Mouse (Mus musculus) ES-Bruce4 (cell line): ENCODE data around the gene Irgm2. TPM values are rescaled to one million over a fixed set of nuclear protein-coding genes. Genes with fewer than 3 reads are reported as not detected.

Experiments
- H3K27ac ChIP-seq: 2 replicates; pipeline ENCODE4 v1.5.1; 2012; ENCODE audit warnings: low read length, inconsistent platforms; ENCODE audit not compliant: insufficient read depth
- H3K27me3 ChIP-seq: 2 replicates; pipeline ENCODE4 v1.6.1; 2012; ENCODE audit warnings: mild to moderate bottlenecking, low read length, inconsistent platforms; ENCODE audit not compliant: control insufficient read depth, poor library complexity, insufficient read depth, severe bottlenecking
- H3K36me3 ChIP-seq: 2 replicates; pipeline ENCODE4 v1.6.1; 2012; ENCODE audit warnings: inconsistent platforms, mild to moderate bottlenecking, low read length, moderate library complexity; ENCODE audit not compliant: control insufficient read depth, poor library complexity, insufficient read depth, severe bottlenecking
- H3K4me1 ChIP-seq: one replicate; pipeline ENCODE4 v1.8.1; 2011; ENCODE audit warnings: low read length; ENCODE audit not compliant: control insufficient read depth, insufficient read depth
- H3K4me3 ChIP-seq: 2 replicates; pipeline ENCODE4 v1.5.1; 2011; ENCODE audit warnings: low read depth, mild to moderate bottlenecking, low read length
- H3K9ac ChIP-seq: 2 replicates; pipeline ENCODE4 v1.6.1; 2012; ENCODE audit warnings: low read depth, mild to moderate bottlenecking, inconsistent platforms; ENCODE audit not compliant: poor library complexity, severe bottlenecking
- H3K9me3 ChIP-seq: replicated peaks from 2 replicates; pipeline ENCODE4 v1.6.1; 2012; ENCODE audit warnings: mild to moderate bottlenecking, low read length, inconsistent platforms; ENCODE audit not compliant: control insufficient read depth, poor library complexity, insufficient read depth, severe bottlenecking
- CTCF ChIP-seq: IDR thresholded peaks from one replicate; pipeline ENCODE4 v1.8.1; 2011; ENCODE audit warnings: low read depth, low read length
- EP300 ChIP-seq: IDR thresholded peaks from 2 replicates; pipeline ENCODE4 v1.6.1; 2011; ENCODE audit warnings: low read depth, low read length; ENCODE audit not compliant: insufficient read depth
- POLR2A ChIP-seq: IDR thresholded peaks from one replicate; pipeline ENCODE4 v1.8.1; 2011; ENCODE audit warnings: low read length; ENCODE audit not compliant: insufficient read depth
- polyA plus RNA-seq: library from polyadenylated mRNA; stranded (reverse); fragments of >200 nt; gene quantifications from 2 replicates; pipeline ENCODE4 v1.2.4, GENCODE M21; 2011; ENCODE audit warnings: low read depth; ENCODE audit not compliant: missing spikeins, insufficient read depth, insufficient read length

Gene Irgm2
- polyA plus RNA-seq, 1 experiment = 5.6 TPM

DNA sequence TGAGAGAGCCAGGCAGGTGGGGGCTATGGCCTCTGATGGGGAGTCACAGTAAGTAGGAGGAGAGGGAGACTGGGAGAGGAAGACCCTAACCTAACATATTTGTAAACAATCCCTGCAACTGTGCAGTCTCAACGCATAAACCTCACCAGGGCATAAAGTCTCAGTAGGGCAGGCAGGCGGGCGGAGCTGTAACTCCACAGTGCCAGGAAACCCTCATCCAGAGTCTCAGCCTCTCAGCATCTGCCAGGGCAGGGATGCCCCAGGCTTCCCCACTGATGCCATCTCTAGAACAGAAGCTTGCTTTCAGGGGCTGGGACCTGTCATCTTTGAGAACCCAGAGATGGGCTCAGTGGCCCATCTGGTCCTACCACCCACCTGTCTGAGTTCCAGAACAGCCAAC is 62.9 kb downstream of the Irgm2 start:
- Histone ChIP-seq H3K9ac (no peak overlapping the region), H3K27ac (no peak overlapping the region), H3K4me3 (no peak overlapping the region), H3K27me3 (no peaks in the 10 kb centered on the region), H3K4me1 (no peaks in the 10 kb centered on the region), H3K9me3 (no peaks in the 10 kb centered on the region), H3K36me3 (no peaks in the 10 kb centered on the region)
- TF ChIP-seq POLR2A (no peak), EP300 (no peak), CTCF (no peak)

DNA sequence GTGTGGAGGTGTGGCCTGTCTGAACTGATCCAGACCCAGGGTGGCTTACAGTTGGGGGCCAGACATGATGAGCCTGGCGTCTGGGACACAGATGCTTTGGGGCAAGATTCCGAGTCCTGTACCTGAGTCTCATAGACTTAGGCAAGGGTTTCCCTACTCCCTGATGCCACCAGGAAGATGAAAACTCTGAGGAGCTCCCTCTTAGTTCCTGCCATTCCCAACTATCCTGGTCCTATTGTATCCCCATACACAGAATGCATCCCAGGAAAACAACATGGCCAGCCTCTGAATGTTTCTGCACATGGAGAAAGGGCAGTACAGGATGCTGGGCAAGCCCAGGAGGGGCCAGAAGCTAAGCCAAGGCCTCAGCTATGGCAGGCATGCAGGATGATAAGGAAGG is 64.1 kb downstream of the Irgm2 start:
- TF ChIP-seq CTCF (no peak), EP300 (no peak), POLR2A (no peak)
- Histone ChIP-seq H3K27ac (no peak overlapping the region), H3K4me1 (no peaks in the 10 kb centered on the region), H3K27me3 (no peaks in the 10 kb centered on the region), H3K4me3 (no peak overlapping the region), H3K9me3 (no peaks in the 10 kb centered on the region), H3K36me3 (no peaks in the 10 kb centered on the region), H3K9ac (no peak overlapping the region)

DNA sequence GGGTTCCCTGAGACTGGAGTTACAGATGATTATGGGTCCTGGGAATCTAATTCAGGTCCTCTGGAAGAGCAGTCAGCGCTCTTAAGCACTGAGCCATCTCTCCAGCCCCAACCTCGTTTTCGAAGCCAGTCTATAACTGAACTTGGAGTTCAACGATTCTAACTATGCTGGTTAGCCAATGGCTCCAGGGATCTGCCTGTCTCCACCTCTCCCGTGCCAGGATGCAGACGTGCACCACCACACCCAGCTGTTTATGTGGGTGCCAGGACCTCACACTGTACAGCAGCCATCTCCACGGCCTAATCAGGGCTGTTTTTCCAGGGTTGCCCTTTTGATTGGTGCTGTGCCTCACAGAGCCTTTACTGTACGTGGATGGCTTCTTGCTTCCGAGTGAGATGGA is 65.1 kb downstream of the Irgm2 start:
- TF ChIP-seq CTCF (no peak), EP300 (no peak), POLR2A (no peak)
- H3K9ac ChIP-seq = no peak overlapping the region
- no peaks in the 10 kb centered on the region for H3K36me3 ChIP-seq
- no peak overlapping the region for H3K27ac ChIP-seq
- no peaks in the 10 kb centered on the region for H3K9me3 ChIP-seq
- no peaks in the 10 kb centered on the region for H3K27me3 ChIP-seq
- H3K4me3 ChIP-seq = no peak overlapping the region
- H3K4me1 ChIP-seq = no peaks in the 10 kb centered on the region

DNA sequence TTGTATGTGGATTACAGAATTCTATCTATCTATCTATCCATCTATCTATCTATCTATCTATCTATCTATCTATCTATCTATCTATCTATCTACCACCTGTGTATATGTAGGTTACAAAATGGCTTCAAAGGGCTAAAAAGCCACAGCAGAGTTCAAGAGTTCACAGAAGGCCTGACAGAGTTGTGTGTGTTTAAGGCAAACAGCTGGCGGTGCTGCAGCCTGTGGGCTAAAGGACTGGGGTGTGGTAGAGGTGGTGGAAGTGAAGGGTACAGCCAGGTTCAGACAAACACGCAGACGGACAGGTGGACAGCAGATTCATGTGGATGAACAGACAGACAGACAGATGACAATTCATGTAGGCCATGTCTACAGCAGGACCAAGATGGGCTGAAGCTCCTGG is 68.9 kb downstream of the Irgm2 start:
- Histone ChIP-seq H3K36me3 (no peaks in the 10 kb centered on the region), H3K27ac (no peak overlapping the region), H3K4me1 (no peaks in the 10 kb centered on the region), H3K4me3 (no peak overlapping the region), H3K9me3 (no peaks in the 10 kb centered on the region), H3K9ac (no peak overlapping the region), H3K27me3 (no peaks in the 10 kb centered on the region; the same call in 1 of the 2 replicates)
- TF ChIP-seq CTCF (no peak), POLR2A (no peak), EP300 (no peak)

Other genes with a start within 250 kb of the Irgm2 start
- gene Larp1, start 190.6 kb upstream of the Irgm2 start, polyA plus RNA-seq = 164 and 167 TPM in 2 replicates
- gene Gm12248, start 106.5 kb upstream of the Irgm2 start, polyA plus RNA-seq = not detected in 2 replicates
- gene Cnot8, start 95.5 kb upstream of the Irgm2 start, polyA plus RNA-seq = 98.9 and 102 TPM in 2 replicates
- gene Gemin5, start 31.1 kb upstream of the Irgm2 start, polyA plus RNA-seq = 45.5 and 50.4 TPM in 2 replicates
- 61.9 and 66.8 TPM in 2 replicates for gene Mrpl22, start 28.0 kb upstream of the Irgm2 start, polyA plus RNA-seq
- gene Igtp, start 62 bp upstream of the Irgm2 start, polyA plus RNA-seq = 9.9 and 10.1 TPM in 2 replicates
- gene 4930438A08Rik, start 75.2 kb downstream of the Irgm2 start, polyA plus RNA-seq = not detected in 2 replicates
- 19.3 and 21.1 TPM in 2 replicates for gene Zfp692, start 107.5 kb downstream of the Irgm2 start, polyA plus RNA-seq
- gene Zfp672, start 130.7 kb downstream of the Irgm2 start, polyA plus RNA-seq = 8.3 and 9.0 TPM in 2 replicates
- gene Sh3bp5l, start 131.1 kb downstream of the Irgm2 start, polyA plus RNA-seq = 33.6 and 41.4 TPM in 2 replicates
- not detected in 2 replicates for gene Lypd8, start 179.4 kb downstream of the Irgm2 start, polyA plus RNA-seq
- gene 1810065E05Rik, start 221.5 kb downstream of the Irgm2 start, polyA plus RNA-seq = not detected in 2 replicates
- not detected in 2 replicates for gene Gm12253, start 232.9 kb downstream of the Irgm2 start, polyA plus RNA-seq